Mouse (Mus musculus) spleen, adult 2 months (tissue): Measurements from ENCODE around the gene Me1.

Experiments
- CTCF ChIP-seq: fragments of 200-500 bp; IDR thresholded peaks from 2 replicates; pipeline ENCODE4 v1.5.1; 2011; ENCODE audit warnings: mild to moderate bottlenecking, inconsistent platforms; ENCODE audit not compliant: insufficient read depth, insufficient read length, insufficient replicate concordance; ENCODE audit errors: extremely low read depth
- POLR2A ChIP-seq: fragments of 200-500 bp; IDR thresholded peaks from 2 replicates; pipeline ENCODE4 v1.6.1; 2011; ENCODE audit warnings: low read depth, low read length, inconsistent platforms

- no peak for TF ChIP-seq CTCF
- TF ChIP-seq POLR2A, result no peak
Measured at GRCm38 (mm10) chr9:86652194-86652593, 43.6 kb downstream of the Me1 start.
